Mouse (Mus musculus): ENCODE data around the gene 1700029P11Rik. TPM values are rescaled to one million over a fixed set of nuclear protein-coding genes. Genes with fewer than 3 reads are reported as not detected.
A peak's percentile ranks its signal among the peaks of the same experiment; 100 is the strongest.

The 1700029P11Rik gene
- total RNA-seq, 4 experiments from 2014 or later, result not detected

GRCm38 (mm10) chr15:82011947-82012346 lies 31.6 kb downstream of the 1700029P11Rik start:
- DNase-seq (ENCODE audit: low spot score in 2 of 2), result no peak

GRCm38 (mm10) chr15:82014745-82015391 lies 34.5 kb downstream of the 1700029P11Rik start:
- DNase-seq (ENCODE audit: low spot score in 2 of 2), result no peak

- DNase-seq (ENCODE audit: low spot score in 2 of 2), result peak in 1 of 2 experiments; percentile 25
Measured at GRCm38 (mm10) chr15:82015392-82016100, 35.2 kb downstream of the 1700029P11Rik start.

- DNase-seq (ENCODE audit: low spot score in 2 of 2), result peak; percentile 99 to 100
Measured at GRCm38 (mm10) chr15:82016101-82016808, 35.9 kb downstream of the 1700029P11Rik start.

- no peak for DNase-seq (ENCODE audit: low spot score in 2 of 2)
Measured at GRCm38 (mm10) chr15:82016830-82017229, 36.5 kb downstream of the 1700029P11Rik start.

GRCm38 (mm10) chr15:82017461-82017860 lies 37.1 kb downstream of the 1700029P11Rik start:
- no peak for DNase-seq (ENCODE audit: low spot score in 2 of 2)

GRCm38 (mm10) chr15:82019288-82019687 lies 38.9 kb downstream of the 1700029P11Rik start:
- DNase-seq (ENCODE audit: low spot score in 2 of 2), result no peak

GRCm38 (mm10) chr15:82022535-82023088 lies 42.3 kb downstream of the 1700029P11Rik start:
- no peak for DNase-seq (ENCODE audit: low spot score in 2 of 2)

GRCm38 (mm10) chr15:82023965-82024635 lies 43.8 kb downstream of the 1700029P11Rik start:
- DNase-seq (ENCODE audit: low spot score in 2 of 2), result no peak

GRCm38 (mm10) chr15:82027276-82027675 lies 46.9 kb downstream of the 1700029P11Rik start:
- DNase-seq (ENCODE audit: low spot score in 2 of 2), result no peak

- DNase-seq (ENCODE audit: low spot score in 2 of 2), result no peak
Measured at GRCm38 (mm10) chr15:82027726-82028125, 47.4 kb downstream of the 1700029P11Rik start.

Other genes with a start within 250 kb of the 1700029P11Rik start
- 100 to 1,000 TPM; 123 to 147 (median 135) TPM for gene Zc3h7b, start 235.5 kb upstream of the 1700029P11Rik start, total RNA-seq (2022)
- 100 to 1,000 TPM; 157 to 176 (median 168) TPM for gene Rangap1, start 235.0 kb upstream of the 1700029P11Rik start, total RNA-seq (2022)
- gene Tef, start 178.1 kb upstream of the 1700029P11Rik start, total RNA-seq (2022), result 100 to 1,000 TPM; 227 to 350 (median 284) TPM
- 10 to 100 TPM; 24.8 to 39.6 (median 30.6) TPM for gene Tob2, start 121.7 kb upstream of the 1700029P11Rik start, total RNA-seq (2022)
- gene Phf5a, start 108.6 kb upstream of the 1700029P11Rik start, total RNA-seq (2022), result 10 to 100 TPM; 35.7 to 44.3 (median 36.7) TPM
- gene Aco2, start 108.2 kb upstream of the 1700029P11Rik start, total RNA-seq (2022), result 100 to 1,000 TPM; 456 to 502 (median 473) TPM
- 10 to 100 TPM; 39.5 to 50.1 (median 47.8) TPM for gene Polr3h, start 54.3 kb upstream of the 1700029P11Rik start, total RNA-seq (2022)
- 10 to 100 TPM; 63.2 to 67.4 (median 65.9) TPM for gene Csdc2, start 43.8 kb upstream of the 1700029P11Rik start, total RNA-seq (2022)
- 100 to 1,000 TPM; 190 to 206 (median 199) TPM for gene Pmm1, start 19.6 kb upstream of the 1700029P11Rik start, total RNA-seq (2022)
- 10 to 100 TPM; 27.4 to 35.4 (median 28.9) TPM for gene Xrcc6, start 7.3 kb downstream of the 1700029P11Rik start, total RNA-seq (2022)
- gene Desi1, start 53.3 kb downstream of the 1700029P11Rik start, total RNA-seq (2022), result 100 to 1,000 TPM in 2 of 4 experiments, 10 to 100 TPM in 2; 90.4 to 112 (median 101) TPM
- 100 to 1,000 TPM in 3 of 4 experiments, 10 to 100 TPM in 1; 98.4 to 120 (median 115) TPM for gene Snu13, start 67.1 kb downstream of the 1700029P11Rik start, total RNA-seq (2022)
- gene 4930407I10Rik, start 78.6 kb downstream of the 1700029P11Rik start, total RNA-seq (2022), result not detected
- gene Mei1, start 89.5 kb downstream of the 1700029P11Rik start, total RNA-seq (2022), result under 1 TPM; 0.35 to 0.87 (median 0.66) TPM
- 10 to 100 TPM; 10.4 to 14.3 (median 13.0) TPM for gene Ccdc134, start 147.4 kb downstream of the 1700029P11Rik start, total RNA-seq (2022)
- 100 to 1,000 TPM; 175 to 214 (median 189) TPM for gene Srebf2, start 166.6 kb downstream of the 1700029P11Rik start, total RNA-seq (2022)
- gene Shisa8, start 232.3 kb downstream of the 1700029P11Rik start, total RNA-seq (2022), result 1 to 10 TPM; 1.6 to 3.5 (median 2.0) TPM
- gene Tnfrsf13c, start 243.8 kb downstream of the 1700029P11Rik start, total RNA-seq (2022), result under 1 TPM in 2 of 4 experiments, not detected in 2; 0.69 to 0.80 TPM